Comparison of ENCODE assay signal across 27 mouse cellular contexts in genomic region chr2:11139518-11140152, GRCm38 (mm10). TPM values are rescaled to one million over a fixed set of nuclear protein-coding genes. Genes with fewer than 3 reads are reported as not detected.
DNase-seq lines count a peak whose midpoint lies in the region; ATAC-seq lines count a peak whose summit lies in the region.
"Had no signal": no experiment of that assay in that cellular context is flagged by ENCODE, and none has a peak within 500 bp of the region (broad histone marks: within the 10 kb centered on the region; RNA-seq: fewer than 3 reads in every experiment).

No protein-coding gene starts in this region.

- H3K4me2 ChIP-seq in forebrain, embryonic 14.5 days (ENCODE audit: low read length), result no peak overlapping the region
- H3K4me2 ChIP-seq in hindbrain, embryonic 15.5 days, result no peak overlapping the region
- no peak overlapping the region for H3K4me2 ChIP-seq in hindbrain, embryonic 12.5 days (replicated peaks)
- H3K4me2 ChIP-seq in kidney, embryonic 16.5 days (replicated peaks; ENCODE audit: low read depth, low read length), result no peak overlapping the region
- H3K4me2 ChIP-seq: embryonic facial prominence, embryonic 12.5 days; forebrain, embryonic 13.5 days; heart, embryonic 13.5 days; kidney, embryonic 15.5 days; liver, embryonic 15.5 days had no signal

- no peaks in the 10 kb centered on the region for H3K4me1 ChIP-seq in forebrain, embryonic 14.5 days (ENCODE audit: control insufficient read depth, insufficient read depth, low read length)
- H3K4me1 ChIP-seq in forebrain, embryonic 10.5 days, result no peaks in the 10 kb centered on the region
- H3K4me1 ChIP-seq in hindbrain, embryonic 15.5 days (replicated peaks), result no peaks in the 10 kb centered on the region
- H3K4me1 ChIP-seq in hindbrain, embryonic 12.5 days, result no peaks in the 10 kb centered on the region
- H3K4me1 ChIP-seq in kidney, embryonic 16.5 days (ENCODE audit: insufficient read depth, low read length), result no peaks in the 10 kb centered on the region
- H3K4me1 ChIP-seq: embryonic facial prominence, embryonic 12.5 days; forebrain, embryonic 13.5 days; heart, embryonic 13.5 days; kidney, embryonic 15.5 days; limb, embryonic 10.5 days; liver, embryonic 15.5 days had no signal

- DNase-seq in forebrain, embryonic 14.5 days (ENCODE audit: low spot score), result peak; percentile 16
- DNase-seq in forebrain, embryonic 10.5 days (ENCODE audit: extremely low spot score, low spot score), result no peak
- DNase-seq in ZHBTc4 (ENCODE audit: low read depth, low spot score), result peak; percentile 69
- peak; percentile 62 for DNase-seq in splenic B cell, adult 2 months (ENCODE audit: low read depth, low spot score)
- no peak for DNase-seq in natural killer cell, adult 2 months (ENCODE audit: low spot score in 2 of 2)
- DNase-seq: cerebellum, adult 2 months; cerebellum, postnatal 25 days; gastrocnemius, postnatal 14 days; heart, adult 18-20 months; heart, postnatal 14 days; kidney, adult 11 months; liver; thymus, adult 2 months had no signal

- no peak for ATAC-seq in forebrain, embryonic 14.5 days
- ATAC-seq in hindbrain, embryonic 15.5 days (ENCODE audit: low FRiP score, low read depth), result peak; percentile 45; the same call in 1 of the 2 replicates
- no peak for ATAC-seq in hindbrain, embryonic 12.5 days (ENCODE audit: low FRiP score)
- ATAC-seq in kidney, embryonic 16.5 days (ENCODE audit: low FRiP score, low TSS enrichment), result no peak
- ATAC-seq: CD4-positive, CD25-positive, alpha-beta regulatory T cell, adult 4 months; forebrain, embryonic 13.5 days; midbrain, embryonic 16.5 days had no signal

- H3K4me3 ChIP-seq in forebrain, embryonic 14.5 days (ENCODE audit: low read depth, low read length), result no peak overlapping the region
- H3K4me3 ChIP-seq in forebrain, embryonic 10.5 days, result no peak overlapping the region
- H3K4me3 ChIP-seq in hindbrain, embryonic 15.5 days, result no peak overlapping the region
- H3K4me3 ChIP-seq in hindbrain, embryonic 12.5 days, result no peak overlapping the region
- H3K4me3 ChIP-seq in kidney, embryonic 16.5 days (ENCODE audit: low read length), result no peak overlapping the region
- H3K4me3 ChIP-seq: embryonic facial prominence, embryonic 12.5 days; forebrain, embryonic 13.5 days; heart, embryonic 13.5 days; kidney, embryonic 15.5 days; limb, embryonic 10.5 days; liver, embryonic 15.5 days; myocyte had no signal

- H3K9ac ChIP-seq in forebrain, embryonic 14.5 days (ENCODE audit: low read length), result no peak overlapping the region
- H3K9ac ChIP-seq in hindbrain, embryonic 15.5 days, result no peak overlapping the region
- no peak overlapping the region for H3K9ac ChIP-seq in hindbrain, embryonic 12.5 days
- H3K9ac ChIP-seq in kidney, embryonic 16.5 days (replicated peaks; ENCODE audit: low read length), result no peak overlapping the region
- H3K9ac ChIP-seq: embryonic facial prominence, embryonic 12.5 days; forebrain, embryonic 13.5 days; heart, embryonic 13.5 days; kidney, embryonic 15.5 days; liver, embryonic 15.5 days had no signal

- H3K9me3 ChIP-seq in forebrain, embryonic 14.5 days (replicated peaks; ENCODE audit: control insufficient read depth, low read length), result no peaks in the 10 kb centered on the region
- H3K9me3 ChIP-seq in forebrain, embryonic 10.5 days, result peaks cover 6% of the 10 kb centered on the region; the same call in 1 of the 2 replicates
- H3K9me3 ChIP-seq in hindbrain, embryonic 15.5 days, result no peaks in the 10 kb centered on the region
- peaks cover 10% of the 10 kb centered on the region; the same call in 1 of the 2 replicates for H3K9me3 ChIP-seq in hindbrain, embryonic 12.5 days (replicated peaks)
- no peaks in the 10 kb centered on the region for H3K9me3 ChIP-seq in kidney, embryonic 16.5 days (ENCODE audit: low read length)
- H3K9me3 ChIP-seq: embryonic facial prominence, embryonic 12.5 days; forebrain, embryonic 13.5 days; heart, embryonic 13.5 days; kidney, embryonic 15.5 days; limb, embryonic 10.5 days; liver, embryonic 15.5 days had no signal

- H3K36me3 ChIP-seq in forebrain, embryonic 14.5 days (ENCODE audit: control insufficient read depth, insufficient read depth, low read length), result no peaks in the 10 kb centered on the region
- no peaks in the 10 kb centered on the region for H3K36me3 ChIP-seq in forebrain, embryonic 10.5 days (replicated peaks)
- no peaks in the 10 kb centered on the region for H3K36me3 ChIP-seq in hindbrain, embryonic 15.5 days
- no peaks in the 10 kb centered on the region for H3K36me3 ChIP-seq in hindbrain, embryonic 12.5 days
- H3K36me3 ChIP-seq in splenic B cell, adult 2 months (ENCODE audit: control insufficient read depth, insufficient read depth, low read length, poor library complexity, severe bottlenecking), result no peaks in the 10 kb centered on the region
- H3K36me3 ChIP-seq in kidney, embryonic 16.5 days (ENCODE audit: insufficient read depth, low read length), result no peaks in the 10 kb centered on the region
- H3K36me3 ChIP-seq: embryonic facial prominence, embryonic 12.5 days; heart, embryonic 13.5 days; kidney, embryonic 15.5 days; limb, embryonic 10.5 days; liver, embryonic 15.5 days had no signal

- H3K27ac ChIP-seq in forebrain, embryonic 14.5 days (ENCODE audit: low read depth, low read length), result no peak overlapping the region
- no peak overlapping the region for H3K27ac ChIP-seq in forebrain, embryonic 10.5 days
- H3K27ac ChIP-seq in hindbrain, embryonic 15.5 days (replicated peaks), result no peak overlapping the region
- H3K27ac ChIP-seq in hindbrain, embryonic 12.5 days, result no peak overlapping the region
- H3K27ac ChIP-seq in kidney, embryonic 16.5 days (ENCODE audit: low read length), result no peak overlapping the region
- H3K27ac ChIP-seq: embryonic facial prominence, embryonic 12.5 days; forebrain, embryonic 13.5 days; heart, embryonic 13.5 days; kidney, embryonic 15.5 days; limb, embryonic 10.5 days; liver, embryonic 15.5 days; macrophage; stomach, postnatal 0 days had no signal

- H3K27me3 ChIP-seq in forebrain, embryonic 14.5 days (replicated peaks; ENCODE audit: control insufficient read depth, insufficient read depth, low read length), result no peaks in the 10 kb centered on the region
- H3K27me3 ChIP-seq in forebrain, embryonic 10.5 days (ENCODE audit: poor library complexity, severe bottlenecking), result 0 out of 2 replicates have a peak, but pooled peaks cover 3% of the 10 kb centered on the region
- no peaks in the 10 kb centered on the region for H3K27me3 ChIP-seq in hindbrain, embryonic 15.5 days
- no peaks in the 10 kb centered on the region for H3K27me3 ChIP-seq in hindbrain, embryonic 12.5 days
- no peaks in the 10 kb centered on the region for H3K27me3 ChIP-seq in splenic B cell, adult 2 months (ENCODE audit: control insufficient read depth, insufficient read depth, low read length, poor library complexity, severe bottlenecking)
- no peaks in the 10 kb centered on the region for H3K27me3 ChIP-seq in kidney, embryonic 16.5 days (ENCODE audit: insufficient read depth, low read length)
- H3K27me3 ChIP-seq: embryonic facial prominence, embryonic 12.5 days; forebrain, embryonic 13.5 days; heart, embryonic 13.5 days; kidney, embryonic 15.5 days; liver, embryonic 15.5 days had no signal

- WGBS in forebrain, embryonic 14.5 days, result 67% methylated on average over 1 of the region's 1 CpGs
- WGBS in forebrain, embryonic 10.5 days, result 81% methylated on average over 1 of the region's 1 CpGs
- 81% methylated on average over 1 of the region's 1 CpGs for WGBS in hindbrain, embryonic 15.5 days
- WGBS in hindbrain, embryonic 12.5 days, result 78% methylated on average over 1 of the region's 1 CpGs
- 84% methylated on average over 1 of the region's 1 CpGs for WGBS in kidney, embryonic 16.5 days

RNA-seq across cellular contexts. Expression of gene Prkcq, which starts 32.3 kb away (rescaled TPM):
- polyA plus RNA-seq in forebrain, embryonic 14.5 days (2014; fragmentation: Nextera tagmentation; extraction: Ambion mirVana), result 3.0 and 4.0 TPM in 2 replicates
- polyA plus RNA-seq in forebrain, embryonic 10.5 days (2016; fragmentation: Nextera tagmentation; extraction: Ambion mirVana), result 1.3 and 1.7 TPM in 2 replicates
- 16.9 and 20.5 TPM in 2 replicates for polyA plus RNA-seq in hindbrain, embryonic 15.5 days (2015; fragmentation: Nextera tagmentation; extraction: Ambion mirVana)
- polyA plus RNA-seq in hindbrain, embryonic 12.5 days (2016; fragmentation: Nextera tagmentation; extraction: Ambion mirVana), result 2.6 and 3.0 TPM in 2 replicates
- polyA plus RNA-seq in kidney, embryonic 16.5 days (2015; fragmentation: Nextera tagmentation; extraction: Ambion mirVana), result 5.0 and 5.5 TPM in 2 replicates

Comparison
In these comparisons a context has a peak if more than half of its experiments do, and no peak if none do; other contexts are left out.
1. DNase-seq: peak in forebrain, embryonic 14.5 days (single experiment), ZHBTc4 (single experiment) and splenic B cell, adult 2 months (single experiment); none in forebrain, embryonic 10.5 days (single experiment) and natural killer cell, adult 2 months (0 of 2).